Mouse (Mus musculus): ENCODE measurements around the gene Herc3. TPM values are rescaled to one million over a fixed set of nuclear protein-coding genes. Genes with fewer than 3 reads are reported as not detected.

The Herc3 gene
- total RNA-seq, 2 experiments from 2014 or later = 3.6 to 5.8 TPM

GRCm38 (mm10) chr6:58962691-58963090 is 131.4 kb downstream of the Herc3 start:
- no peak for ATAC-seq (replicated peaks; ENCODE audit: poor library complexity, severe bottlenecking)

GRCm38 (mm10) chr6:58964091-58964490 is 132.8 kb downstream of the Herc3 start:
- ATAC-seq (replicated peaks; ENCODE audit: poor library complexity, severe bottlenecking) = no peak

GRCm38 (mm10) chr6:58964565-58964964 is 133.3 kb downstream of the Herc3 start:
- ATAC-seq (replicated peaks; ENCODE audit: poor library complexity, severe bottlenecking) = no peak

GRCm38 (mm10) chr6:58965071-58965831 is 134.0 kb downstream of the Herc3 start:
- ATAC-seq (replicated peaks; ENCODE audit: poor library complexity, severe bottlenecking) = no peak

- ATAC-seq (replicated peaks; ENCODE audit: poor library complexity, severe bottlenecking) = no peak
These were observed 137.0 kb downstream of the Herc3 start for GRCm38 (mm10) chr6:58968272-58968671.

Other genes starting within 250 kb of the Herc3 start
- 11.5 and 26.9 TPM in 2 replicates for gene Abcg2, start 246.9 kb upstream of the Herc3 start, total RNA-seq (2014; fragmentation: Nextera tagmentation)
- 59.2 and 67.7 TPM in 2 replicates for gene Abcg2, start 246.9 kb upstream of the Herc3 start, total RNA-seq (2017)
- not detected in 2 replicates for gene Nap1l5, start 75.6 kb downstream of the Herc3 start, total RNA-seq (2014; fragmentation: Nextera tagmentation)
- not detected in 2 replicates for gene Nap1l5, start 75.6 kb downstream of the Herc3 start, total RNA-seq (2017)
- gene Fam13a, start 193.1 kb downstream of the Herc3 start, total RNA-seq (2014; fragmentation: Nextera tagmentation) = 0.24 TPM in 1 of 2 replicates, not detected in the other
- not detected in 2 replicates for gene Fam13a, start 193.1 kb downstream of the Herc3 start, total RNA-seq (2017)